In the genomic region with DNA sequence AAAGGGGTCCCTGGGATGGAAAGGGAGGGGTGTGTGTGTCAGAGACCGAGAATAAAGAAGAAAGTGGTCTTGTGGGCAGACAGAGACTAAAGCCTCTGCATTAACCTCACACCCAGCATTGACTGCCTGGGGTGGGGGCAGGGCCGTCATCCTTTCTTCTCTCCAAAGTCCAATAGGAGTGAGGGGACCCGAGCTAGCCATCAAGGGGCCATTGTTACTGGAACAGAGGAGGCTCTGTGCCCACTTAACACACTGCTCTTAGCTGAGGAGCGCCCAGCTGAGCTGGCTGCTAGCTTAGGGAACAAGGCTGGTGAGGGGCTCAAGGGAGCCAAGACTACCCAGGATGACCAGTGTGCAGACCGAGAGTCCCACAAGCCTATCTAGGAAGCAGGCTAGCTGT, we compare ENCODE assay signal across 9 mouse cellular contexts. TPM values are rescaled to one million over a fixed set of nuclear protein-coding genes. Genes with fewer than 3 reads are reported as not detected.
DNase-seq lines count a peak whose midpoint lies in the region; ATAC-seq lines count a peak whose summit lies in the region.
"Had no signal": no experiment of that assay in that cellular context is flagged by ENCODE, and none has a peak within 500 bp of the region (broad histone marks: within the 10 kb centered on the region; RNA-seq: fewer than 3 reads in every experiment).

No protein-coding gene starts in this region.

- H3K27ac ChIP-seq in lung, embryonic 16.5 days (ENCODE audit: low read length): peak overlapping the region; percentile 85
- peak overlapping the region; percentile 90 for H3K27ac ChIP-seq in forebrain, embryonic 11.5 days (ENCODE audit: low read depth, low read length)
- peak overlapping the region; percentile 88 for H3K27ac ChIP-seq in limb, embryonic 11.5 days (replicated peaks; ENCODE audit: low read depth, low read length)
- no peak overlapping the region for H3K27ac ChIP-seq in heart, embryonic 11.5 days (ENCODE audit: low read depth, low read length)

- no peaks in the 10 kb centered on the region for H3K9me3 ChIP-seq in lung, embryonic 16.5 days (ENCODE audit: control insufficient read depth, low read length)
- no peaks in the 10 kb centered on the region for H3K9me3 ChIP-seq in forebrain, embryonic 11.5 days (ENCODE audit: control insufficient read depth, low read length)
- H3K9me3 ChIP-seq in limb, embryonic 11.5 days (ENCODE audit: control insufficient read depth, low read length): no peaks in the 10 kb centered on the region
- H3K9me3 ChIP-seq in heart, embryonic 11.5 days (replicated peaks; ENCODE audit: control insufficient read depth, low read length): no peaks in the 10 kb centered on the region

- H3K36me3 ChIP-seq in lung, embryonic 16.5 days (ENCODE audit: control insufficient read depth, insufficient read depth, low read length): no peaks in the 10 kb centered on the region
- H3K36me3 ChIP-seq in forebrain, embryonic 11.5 days (ENCODE audit: control insufficient read depth, insufficient read depth, low read length): no peaks in the 10 kb centered on the region
- H3K36me3 ChIP-seq in limb, embryonic 11.5 days (ENCODE audit: control insufficient read depth, insufficient read depth, low read length): no peaks in the 10 kb centered on the region
- no peaks in the 10 kb centered on the region for H3K36me3 ChIP-seq in heart, embryonic 11.5 days (ENCODE audit: control insufficient read depth, insufficient read depth, low read length)

- peak; percentile 39; the same call in 1 of the 2 replicates for ATAC-seq in lung, embryonic 16.5 days (ENCODE audit: low read depth)
- ATAC-seq in forebrain, embryonic 11.5 days (replicated peaks; ENCODE audit: low FRiP score): peak; percentile 94
- ATAC-seq in limb, embryonic 11.5 days (ENCODE audit: insufficient number of reproducible peaks, low FRiP score, low TSS enrichment, low read depth): no peak
- ATAC-seq in heart, embryonic 11.5 days (replicated peaks; ENCODE audit: insufficient number of reproducible peaks, low FRiP score, low TSS enrichment): no peak

- no peak overlapping the region for H3K4me2 ChIP-seq in lung, embryonic 16.5 days (ENCODE audit: low read depth, low read length)
- H3K4me2 ChIP-seq in forebrain, embryonic 11.5 days (ENCODE audit: low read depth, low read length, severe bottlenecking): peak overlapping the region; percentile 31
- no peak overlapping the region for H3K4me2 ChIP-seq in limb, embryonic 11.5 days (ENCODE audit: low read depth, severe bottlenecking)
- no peak overlapping the region for H3K4me2 ChIP-seq in heart, embryonic 11.5 days

- H3K4me1 ChIP-seq in lung, embryonic 16.5 days (replicated peaks; ENCODE audit: control insufficient read depth, insufficient read depth, low read length): peaks cover 37% of the 10 kb centered on the region
- H3K4me1 ChIP-seq in forebrain, embryonic 11.5 days (replicated peaks; ENCODE audit: control insufficient read depth, insufficient read depth, low read length): peaks cover 13% of the 10 kb centered on the region
- no peaks in the 10 kb centered on the region for H3K4me1 ChIP-seq in limb, embryonic 11.5 days (ENCODE audit: control insufficient read depth, insufficient read depth, low read length)
- H3K4me1 ChIP-seq in heart, embryonic 11.5 days (ENCODE audit: control insufficient read depth, insufficient read depth, low read length): peaks cover 5% of the 10 kb centered on the region; the same call in 1 of the 2 replicates

- H3K9ac ChIP-seq in lung, embryonic 16.5 days (ENCODE audit: low read length): no peak overlapping the region
- peak overlapping the region; percentile 32 for H3K9ac ChIP-seq in forebrain, embryonic 11.5 days (ENCODE audit: low read length)
- H3K9ac ChIP-seq in limb, embryonic 11.5 days (ENCODE audit: low read length): no peak overlapping the region
- H3K9ac ChIP-seq in heart, embryonic 11.5 days (ENCODE audit: low read depth, low read length): no peak overlapping the region

- H3K4me3 ChIP-seq in lung, embryonic 16.5 days (ENCODE audit: low read length): no peak overlapping the region
- no peak overlapping the region for H3K4me3 ChIP-seq in forebrain, embryonic 11.5 days (ENCODE audit: low read depth, low read length)
- no peak overlapping the region for H3K4me3 ChIP-seq in limb, embryonic 11.5 days (ENCODE audit: low read depth, low read length)
- H3K4me3 ChIP-seq in heart, embryonic 11.5 days (ENCODE audit: low read depth, low read length): no peak overlapping the region
- H3K4me3 ChIP-seq: myocyte had no signal

- no peaks in the 10 kb centered on the region for H3K27me3 ChIP-seq in lung, embryonic 16.5 days (ENCODE audit: control insufficient read depth, insufficient read depth, low read depth, low read length)
- H3K27me3 ChIP-seq in forebrain, embryonic 11.5 days (ENCODE audit: control insufficient read depth, insufficient read depth, low read length): no peaks in the 10 kb centered on the region
- no peaks in the 10 kb centered on the region for H3K27me3 ChIP-seq in limb, embryonic 11.5 days (ENCODE audit: control insufficient read depth, insufficient read depth, low read length)
- peaks cover 3% of the 10 kb centered on the region; the same call in 1 of the 2 replicates for H3K27me3 ChIP-seq in heart, embryonic 11.5 days (ENCODE audit: control insufficient read depth, insufficient read depth, low read length)

- 36% methylated on average over 5 of the region's 5 CpGs for whole genome bisulfite sequencing in lung, embryonic 16.5 days
- 3% methylated on average over 5 of the region's 5 CpGs for WGBS in forebrain, embryonic 11.5 days
- 26% methylated on average over 5 of the region's 5 CpGs for WGBS in limb, embryonic 11.5 days
- 29% methylated on average over 5 of the region's 5 CpGs for WGBS in heart, embryonic 11.5 days (ENCODE audit: insufficient replicate concordance)

- DNase-seq in lung, postnatal 36 days: no peak
- peak; percentile 82 for DNase-seq in forebrain, embryonic 11.5 days (ENCODE audit: low spot score)
- DNase-seq in limb, embryonic 11.5 days (ENCODE audit: low spot score): peak; percentile 39
- DNase-seq in retina, embryonic 14.5 days (ENCODE audit: low spot score): peak; percentile 62
- DNase-seq in urinary bladder, adult 2 months (ENCODE audit: low spot score): no peak
- DNase-seq: heart, adult 11 months had no signal

RNA-seq across cellular contexts. Expression of a gene that starts 16.3 kb away (rescaled TPM):
- polyA plus RNA-seq in lung, embryonic 16.5 days (2015; fragmentation: Nextera tagmentation; extraction: Ambion mirVana): 1.8 and 2.1 TPM in 2 replicates
- 2.8 and 3.2 TPM in 2 replicates for polyA plus RNA-seq in forebrain, embryonic 11.5 days (2014; fragmentation: Nextera tagmentation; extraction: Ambion mirVana)
- 1.3 and 2.0 TPM in 2 replicates for polyA plus RNA-seq in limb, embryonic 11.5 days (2014; fragmentation: Nextera tagmentation; extraction: Ambion mirVana)
- polyA plus RNA-seq in heart, embryonic 11.5 days (2014; fragmentation: Nextera tagmentation; extraction: Ambion mirVana): 0.57 and 0.73 TPM in 2 replicates
- 0.58 and 0.77 TPM in 2 replicates for polyA plus RNA-seq in urinary bladder, adult 2 months (2012; rRNA removed)

Comparison
In these comparisons a context has a peak if more than half of its experiments do, and no peak if none do; other contexts are left out.
1. ATAC-seq: peak in lung, embryonic 16.5 days (single experiment) and forebrain, embryonic 11.5 days (single experiment); none in limb, embryonic 11.5 days (single experiment) and heart, embryonic 11.5 days (single experiment).
2. DNase-seq: peak in forebrain, embryonic 11.5 days (single experiment), limb, embryonic 11.5 days (single experiment) and retina, embryonic 14.5 days (single experiment); none in lung, postnatal 36 days (single experiment) and urinary bladder, adult 2 months (single experiment).